ENCODE assay signal across 13 mouse cellular contexts in genomic region chr7:26769881-26770470, GRCm38 (mm10). TPM values are rescaled to one million over a fixed set of nuclear protein-coding genes. Genes with fewer than 3 reads are reported as not detected.
"Had no signal": no experiment of that assay in that cellular context is flagged by ENCODE, and none has a peak within 500 bp of the region (broad histone marks: within the 10 kb centered on the region; RNA-seq: fewer than 3 reads in every experiment).

No protein-coding gene starts in this region.

- DNase-seq: retina, postnatal 1 day; right cerebral cortex, adult 18-20 months; right cerebral cortex, postnatal 14 days; right cerebral cortex, postnatal 25 days; right cerebral cortex, postnatal 4 days; spleen, adult 18-20 months; thymus, adult 18-20 months; thymus, adult 2 months; thymus, postnatal 14 days; thymus, postnatal 25 days; thymus, postnatal 36 days; thymus, postnatal 4 days had no signal

RNA-seq across cellular contexts. Expression of gene Cyp2b19, which starts 13.0 kb away (rescaled TPM):
- total RNA-seq: neutrophil, adult 5-6 weeks had no signal

RNA-seq across cellular contexts. Expression of gene Cyp2g1, which starts 38.7 kb away (rescaled TPM):
- total RNA-seq: neutrophil, adult 5-6 weeks had no signal
